Mouse (Mus musculus): ENCODE measurements around the gene Gm21987. TPM values are rescaled to one million over a fixed set of nuclear protein-coding genes. Genes with fewer than 3 reads are reported as not detected.

The Gm21987 gene
- total and polyA plus RNA-seq, 2 experiments from 2014 or later: not detected

DNA sequence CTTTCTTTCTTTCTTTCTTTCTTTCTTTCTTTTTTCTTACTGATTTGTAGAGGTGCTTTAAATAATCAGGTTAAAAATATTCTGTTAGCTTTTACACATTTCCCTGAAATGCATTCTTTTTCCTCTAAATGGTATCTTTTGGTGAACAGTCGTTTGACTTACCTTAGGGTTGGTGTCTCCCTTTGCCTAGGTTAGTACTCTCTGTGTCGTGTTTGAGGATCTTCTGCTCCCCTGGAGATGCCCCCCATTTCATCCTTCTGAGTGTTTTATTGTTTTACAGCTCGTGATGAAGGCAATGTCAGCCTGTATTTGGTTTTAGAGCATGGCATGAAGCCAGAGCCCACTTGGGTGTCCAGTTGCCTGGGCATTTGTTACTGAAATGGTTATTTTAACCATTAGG is 32.7 kb downstream of the Gm21987 start:
- ATAC-seq (ENCODE audit: low FRiP score) (no peak), DNase-seq (ENCODE audit: low spot score) (no peak)
- Histone ChIP-seq H3K4me1 (ENCODE audit: insufficient read depth, low read length) (no peaks in the 10 kb centered on the region), H3K9ac (replicated peaks; ENCODE audit: low read length, poor library complexity, severe bottlenecking) (no peak overlapping the region), H3K4me3 (ENCODE audit: low read depth, low read length) (no peak overlapping the region), H3K27me3 (ENCODE audit: insufficient read depth, low read length) (no peaks in the 10 kb centered on the region), H3K9me3 (ENCODE audit: low read length) (no peaks in the 10 kb centered on the region), H3K36me3 (ENCODE audit: insufficient read depth, low read length) (no peaks in the 10 kb centered on the region), H3K4me2 (ENCODE audit: low read depth, low read length, poor library complexity, severe bottlenecking) (no peak overlapping the region), H3K27ac (ENCODE audit: low read depth, low read length) (no peak overlapping the region)
- WGBS: 48% methylated on average over 3 of the region's 3 CpGs
- TF ChIP-seq CTCF (IDR thresholded peaks at IDR 0.05): no peak

DNA sequence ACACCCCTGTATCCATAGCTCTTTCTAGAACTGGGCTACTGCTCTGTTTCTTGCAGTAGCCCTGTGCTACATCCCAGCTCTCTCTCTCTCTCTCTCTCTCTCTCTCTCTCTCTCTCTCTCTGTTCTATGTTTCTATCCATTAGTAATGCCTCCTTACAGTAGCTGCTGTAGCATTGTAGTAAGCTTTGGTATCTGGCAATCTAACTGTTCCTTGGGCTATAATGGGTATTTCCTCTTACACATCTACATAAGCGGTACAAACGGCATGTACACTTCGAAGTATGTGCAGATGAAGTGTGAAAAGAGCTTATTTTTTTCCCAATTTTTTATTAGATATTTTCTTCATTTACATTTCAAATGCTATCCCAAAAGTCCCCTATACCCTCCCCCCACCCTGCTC is 33.1 kb downstream of the Gm21987 start:
- ATAC-seq (ENCODE audit: low FRiP score) (no peak), DNase-seq (ENCODE audit: low spot score) (no peak)
- WGBS: 87% methylated on average over 3 of the region's 3 CpGs
- Histone ChIP-seq H3K4me2 (ENCODE audit: low read depth, low read length, poor library complexity, severe bottlenecking) (no peak overlapping the region), H3K9ac (replicated peaks; ENCODE audit: low read length, poor library complexity, severe bottlenecking) (no peak overlapping the region), H3K9me3 (ENCODE audit: low read length) (no peaks in the 10 kb centered on the region), H3K27ac (ENCODE audit: low read depth, low read length) (no peak overlapping the region), H3K27me3 (ENCODE audit: insufficient read depth, low read length) (no peaks in the 10 kb centered on the region), H3K4me1 (ENCODE audit: insufficient read depth, low read length) (no peaks in the 10 kb centered on the region), H3K4me3 (ENCODE audit: low read depth, low read length) (no peak overlapping the region), H3K36me3 (ENCODE audit: insufficient read depth, low read length) (no peaks in the 10 kb centered on the region)
- TF ChIP-seq CTCF (IDR thresholded peaks at IDR 0.05): no peak

DNA sequence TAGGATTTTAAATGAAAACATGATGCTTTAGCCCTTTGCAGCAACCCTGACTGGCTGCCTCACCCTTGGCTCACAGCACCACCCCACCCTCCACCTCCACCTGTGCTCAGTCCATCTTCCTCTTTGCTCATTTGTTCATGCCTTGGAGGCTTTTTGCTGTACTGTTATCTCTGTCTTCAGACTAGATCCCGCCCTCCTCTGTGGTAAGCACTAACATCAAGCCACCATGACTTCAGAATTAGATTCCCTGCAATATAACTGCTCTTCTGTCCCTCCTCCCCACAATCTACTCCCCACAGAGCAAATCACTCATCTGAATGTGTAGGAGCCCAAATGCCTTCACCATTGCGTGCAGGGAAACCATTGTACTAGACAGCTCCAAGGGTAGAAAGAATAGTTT is 36.8 kb downstream of the Gm21987 start:
- WGBS: 86% methylated on average over 2 of the region's 2 CpGs
- Histone ChIP-seq H3K4me2 (ENCODE audit: low read depth, low read length, poor library complexity, severe bottlenecking) (no peak overlapping the region), H3K27me3 (ENCODE audit: insufficient read depth, low read length) (no peaks in the 10 kb centered on the region), H3K9me3 (ENCODE audit: low read length) (no peaks in the 10 kb centered on the region), H3K36me3 (ENCODE audit: insufficient read depth, low read length) (no peaks in the 10 kb centered on the region), H3K27ac (ENCODE audit: low read depth, low read length) (no peak overlapping the region), H3K9ac (replicated peaks; ENCODE audit: low read length, poor library complexity, severe bottlenecking) (no peak overlapping the region), H3K4me1 (ENCODE audit: insufficient read depth, low read length) (no peaks in the 10 kb centered on the region), H3K4me3 (ENCODE audit: low read depth, low read length) (no peak overlapping the region)
- DNase-seq (ENCODE audit: low spot score): no peak
- TF ChIP-seq CTCF (IDR thresholded peaks at IDR 0.05): no peak
- ATAC-seq (ENCODE audit: low FRiP score): no peak

DNA sequence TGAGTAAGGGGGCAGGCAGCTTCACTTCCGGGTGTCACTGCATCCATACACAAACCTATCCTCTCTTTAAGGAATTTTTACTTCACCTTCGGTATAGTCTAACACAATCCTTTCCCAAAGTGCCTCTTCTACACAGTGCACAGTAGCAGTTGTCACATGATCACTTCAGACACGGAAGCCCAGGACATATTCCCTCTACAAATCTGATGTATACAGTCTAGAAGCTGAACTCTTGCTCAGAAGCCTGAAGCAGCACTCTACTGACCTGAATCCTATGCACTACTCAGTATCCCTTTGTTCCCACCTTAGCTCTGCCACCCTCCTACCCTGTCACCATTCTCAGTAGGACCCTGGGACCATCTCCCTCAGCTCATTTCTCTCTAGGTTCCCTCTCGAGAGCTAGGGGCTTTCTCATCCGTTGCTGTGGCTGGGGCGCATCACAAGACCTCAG is 38.4 kb downstream of the Gm21987 start:
- ATAC-seq (ENCODE audit: low FRiP score) (no peak), DNase-seq (ENCODE audit: low spot score) (no peak)
- Histone ChIP-seq H3K27me3 (ENCODE audit: insufficient read depth, low read length) (no peaks in the 10 kb centered on the region), H3K4me1 (ENCODE audit: insufficient read depth, low read length) (no peaks in the 10 kb centered on the region), H3K4me3 (ENCODE audit: low read depth, low read length) (no peak overlapping the region), H3K36me3 (ENCODE audit: insufficient read depth, low read length) (no peaks in the 10 kb centered on the region), H3K4me2 (ENCODE audit: low read depth, low read length, poor library complexity, severe bottlenecking) (no peak overlapping the region), H3K9me3 (ENCODE audit: low read length) (no peaks in the 10 kb centered on the region), H3K9ac (replicated peaks; ENCODE audit: low read length, poor library complexity, severe bottlenecking) (no peak overlapping the region), H3K27ac (ENCODE audit: low read depth, low read length) (no peak overlapping the region)
- no peak for TF ChIP-seq CTCF (IDR thresholded peaks at IDR 0.05)
- WGBS: 87% methylated on average over 6 of the region's 6 CpGs

DNA sequence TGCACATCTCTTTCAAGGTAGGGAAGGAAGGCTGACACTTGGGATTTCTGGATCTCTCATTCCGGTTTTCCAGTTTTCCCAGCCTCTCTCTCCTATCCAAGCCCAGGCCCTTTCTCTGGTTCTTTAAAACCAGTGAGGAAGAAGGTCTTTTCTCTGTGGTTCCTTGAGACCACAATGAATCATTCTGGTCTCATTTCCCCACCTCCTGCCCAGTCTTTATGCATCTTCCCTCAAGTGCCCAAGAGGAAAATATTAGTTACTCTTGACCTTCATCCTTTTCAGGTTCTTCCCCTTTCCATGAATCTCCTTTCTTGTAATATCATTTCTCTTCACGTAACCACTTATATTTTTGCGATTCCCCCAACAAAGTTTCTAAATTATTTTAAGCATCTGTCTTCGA is 38.9 kb downstream of the Gm21987 start:
- Histone ChIP-seq H3K9me3 (ENCODE audit: low read length) (no peaks in the 10 kb centered on the region), H3K4me1 (ENCODE audit: insufficient read depth, low read length) (no peaks in the 10 kb centered on the region), H3K4me3 (ENCODE audit: low read depth, low read length) (no peak overlapping the region), H3K27me3 (ENCODE audit: insufficient read depth, low read length) (no peaks in the 10 kb centered on the region), H3K4me2 (ENCODE audit: low read depth, low read length, poor library complexity, severe bottlenecking) (no peak overlapping the region), H3K9ac (replicated peaks; ENCODE audit: low read length, poor library complexity, severe bottlenecking) (no peak overlapping the region), H3K27ac (ENCODE audit: low read depth, low read length) (no peak overlapping the region), H3K36me3 (ENCODE audit: insufficient read depth, low read length) (no peaks in the 10 kb centered on the region)
- DNase-seq (ENCODE audit: low spot score) (no peak), ATAC-seq (ENCODE audit: low FRiP score) (no peak)
- no peak for TF ChIP-seq CTCF (IDR thresholded peaks at IDR 0.05)
- WGBS: 98% methylated on average over 4 of the region's 4 CpGs

DNA sequence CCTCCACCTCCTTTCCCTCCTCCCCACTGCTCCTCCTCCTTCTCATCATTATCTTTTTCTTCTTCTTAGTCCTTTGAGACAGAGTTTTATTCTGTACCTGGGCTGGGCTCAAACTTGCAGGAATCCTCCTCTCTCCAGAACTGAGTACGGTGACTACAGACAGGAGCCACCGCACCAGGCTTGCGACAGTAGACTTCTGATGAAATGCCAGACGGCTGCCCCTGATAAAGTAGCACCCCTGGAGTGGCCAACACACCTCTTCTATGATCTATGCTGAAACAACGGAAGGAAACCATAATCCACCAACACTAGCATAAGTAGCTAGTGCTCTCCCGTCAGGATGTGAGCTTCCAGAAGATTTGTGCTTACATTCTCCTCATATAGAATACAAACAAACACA is 40.5 kb downstream of the Gm21987 start:
- Histone ChIP-seq H3K9ac (replicated peaks; ENCODE audit: low read length, poor library complexity, severe bottlenecking) (no peak overlapping the region), H3K27ac (ENCODE audit: low read depth, low read length) (no peak overlapping the region), H3K36me3 (ENCODE audit: insufficient read depth, low read length) (no peaks in the 10 kb centered on the region), H3K9me3 (ENCODE audit: low read length) (no peaks in the 10 kb centered on the region), H3K27me3 (ENCODE audit: insufficient read depth, low read length) (no peaks in the 10 kb centered on the region), H3K4me3 (ENCODE audit: low read depth, low read length) (no peak overlapping the region), H3K4me2 (ENCODE audit: low read depth, low read length, poor library complexity, severe bottlenecking) (no peak overlapping the region), H3K4me1 (ENCODE audit: insufficient read depth, low read length) (no peaks in the 10 kb centered on the region)
- 86% methylated on average over 6 of the region's 6 CpGs for WGBS
- DNase-seq (ENCODE audit: low spot score) (no peak), ATAC-seq (ENCODE audit: low FRiP score) (no peak)
- no peak for TF ChIP-seq CTCF (IDR thresholded peaks at IDR 0.05)

Data from midbrain, postnatal 0 days (tissue).